Mouse (Mus musculus) embryonic facial prominence, embryonic 12.5 days (tissue): ENCODE results near the gene Gpx4. TPM values are rescaled to one million over a fixed set of nuclear protein-coding genes. Genes with fewer than 3 reads are reported as not detected.

ENCODE experiments used
- ATAC-seq: fragments of 200-750 bp; cut with Nextera tagmentation; 2 replicates; pipeline ENCODE4 v1.8.0; 2017; ENCODE audit not compliant: insufficient number of reproducible peaks, insufficient read depth, low FRiP score, low TSS enrichment
- H3K27ac ChIP-seq: fragments of 300-500 bp; sonication (generic); 2 replicates; pipeline ENCODE4 v1.5.1; 2016; ENCODE audit warnings: mild to moderate bottlenecking
- H3K27me3 ChIP-seq: fragments of 300-500 bp; sonication (generic); 2 replicates; pipeline ENCODE4 v1.6.1; 2016; ENCODE audit warnings: mild to moderate bottlenecking, moderate library complexity
- H3K36me3 ChIP-seq: fragments of 300-500 bp; sonication (generic); 2 replicates; pipeline ENCODE4 v1.6.1; 2016; ENCODE audit warnings: mild to moderate bottlenecking
- H3K4me1 ChIP-seq: fragments of 300-500 bp; sonication (generic); 2 replicates; pipeline ENCODE4 v1.6.1; 2016
- H3K4me2 ChIP-seq: fragments of 300-500 bp; sonication (generic); replicated peaks from 2 replicates; pipeline ENCODE4 v1.6.1; 2016; ENCODE audit warnings: mild to moderate bottlenecking, moderate library complexity
- H3K4me3 ChIP-seq: fragments of 300-500 bp; sonication (generic); 2 replicates; pipeline ENCODE4 v1.5.1; 2016; ENCODE audit warnings: mild to moderate bottlenecking
- H3K9ac ChIP-seq: fragments of 300-500 bp; sonication (generic); 2 replicates; pipeline ENCODE4 v1.6.1; 2016; ENCODE audit warnings: mild to moderate bottlenecking, moderate library complexity
- H3K9me3 ChIP-seq: fragments of 300-500 bp; sonication (generic); 2 replicates; pipeline ENCODE4 v1.6.1; 2016; ENCODE audit warnings: mild to moderate bottlenecking, moderate library complexity
- WGBS: fragments of 180-500 bp; shearing (Covaris S2); methylation state at CpG from one replicate; pipeline ENCODE4 v1.1.7; 2016; 5-methylcytosine and 5-hydroxymethylcytosine counted together
- polyA plus RNA-seq: library from polyadenylated mRNA; unstranded; fragments of >200 nt; fragmentation: Nextera tagmentation; extraction: Ambion mirVana; gene quantifications from 2 replicates; pipeline ENCODE4 v1.2.1, GENCODE M21; 2016

Gene Gpx4
- polyA plus RNA-seq, 1 experiment from 2014 or later: 475 TPM

DNA sequence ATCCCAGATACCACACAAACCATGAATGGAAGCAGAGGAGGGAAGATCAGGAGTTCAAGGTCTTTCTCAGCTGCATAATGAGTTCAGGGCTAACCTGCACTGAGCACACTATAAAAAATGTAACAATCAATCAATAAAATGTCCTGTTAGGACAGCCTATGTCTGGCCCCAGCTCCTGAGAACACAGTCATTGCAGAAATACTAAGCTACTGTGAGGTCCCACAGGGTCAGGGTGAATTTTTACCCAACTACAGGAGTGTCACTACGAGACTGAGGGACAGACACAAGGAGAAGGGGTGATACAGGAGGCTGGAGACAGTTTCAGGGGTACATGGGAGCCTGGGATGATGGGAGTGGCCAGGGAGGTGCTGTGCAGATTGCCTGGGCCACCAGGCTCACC is 31.4 kb downstream of the Gpx4 start:
- no peaks in the 10 kb centered on the region for H3K27me3 ChIP-seq
- no peak overlapping the region for H3K4me2 ChIP-seq
- 70% methylated on average over 1 of the region's 1 CpGs for WGBS
- peaks cover 42% of the 10 kb centered on the region for H3K36me3 ChIP-seq
- H3K9ac ChIP-seq: no peak overlapping the region
- no peak overlapping the region for H3K27ac ChIP-seq
- H3K4me3 ChIP-seq: no peak overlapping the region
- ATAC-seq: no peak
- no peaks in the 10 kb centered on the region for H3K9me3 ChIP-seq
- H3K4me1 ChIP-seq: peaks cover 14% of the 10 kb centered on the region

DNA sequence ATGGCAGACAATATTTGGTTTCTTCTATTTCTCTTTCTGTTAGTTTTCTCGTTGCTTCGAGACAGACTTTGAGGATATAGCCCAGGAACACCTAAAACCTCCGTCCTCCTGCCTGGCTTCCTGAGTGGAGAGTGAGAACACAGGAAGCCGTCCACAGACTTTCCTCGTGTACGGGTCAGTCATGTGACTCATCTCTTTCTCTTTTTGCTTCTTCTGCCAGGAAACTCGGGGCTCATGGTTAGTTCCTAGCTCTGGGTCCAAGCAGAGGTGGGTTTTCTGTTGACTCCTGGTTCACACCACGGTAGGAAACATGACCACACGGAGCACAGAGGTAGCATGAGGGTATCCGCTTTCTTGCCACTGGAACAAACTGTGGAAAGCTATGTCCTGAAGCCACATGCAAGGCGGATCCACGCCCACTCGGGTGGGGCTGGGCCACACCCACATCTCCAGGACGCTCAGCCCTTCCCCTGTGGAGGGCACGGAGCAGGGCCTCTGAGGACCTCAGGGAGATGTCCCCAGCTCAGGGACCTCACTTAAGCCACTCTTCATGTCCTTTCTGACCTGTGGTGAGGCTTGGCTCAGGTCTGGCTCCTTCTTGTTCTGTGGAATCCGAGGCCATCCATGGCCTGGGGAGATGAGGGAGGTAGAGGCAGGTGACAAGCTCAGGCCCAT is 33.6 kb downstream of the Gpx4 start:
- ATAC-seq: no peak
- H3K27me3 ChIP-seq: no peaks in the 10 kb centered on the region
- WGBS: 81% methylated on average over 16 of the region's 16 CpGs
- no peak overlapping the region for H3K9ac ChIP-seq
- peaks cover 58% of the 10 kb centered on the region for H3K36me3 ChIP-seq
- H3K4me1 ChIP-seq: peaks cover 5% of the 10 kb centered on the region
- no peaks in the 10 kb centered on the region for H3K9me3 ChIP-seq
- no peak overlapping the region for H3K4me2 ChIP-seq
- no peak overlapping the region for H3K4me3 ChIP-seq
- H3K27ac ChIP-seq: no peak overlapping the region

DNA sequence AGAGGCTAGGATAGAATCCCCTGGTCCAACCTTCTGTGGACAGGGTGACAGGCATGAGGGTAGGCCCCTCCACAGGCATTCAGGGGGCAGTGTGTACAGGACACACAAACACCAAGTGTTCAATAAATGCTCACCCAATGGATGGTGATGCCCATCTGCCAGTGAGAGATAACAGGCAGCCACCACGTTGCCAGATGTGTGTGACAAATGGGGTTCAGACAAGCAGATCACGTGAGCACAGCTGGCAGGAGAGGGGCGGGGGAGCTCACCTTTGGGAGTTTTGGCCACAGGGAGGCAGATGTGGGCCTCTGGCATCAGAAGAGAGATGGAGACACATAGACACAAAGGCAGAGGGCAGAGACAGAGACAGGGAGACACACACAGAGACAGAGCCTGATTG is 34.1 kb downstream of the Gpx4 start:
- Histone ChIP-seq H3K9me3 (no peaks in the 10 kb centered on the region), H3K9ac (no peak overlapping the region), H3K27me3 (no peaks in the 10 kb centered on the region), H3K4me2 (no peak overlapping the region), H3K4me3 (no peak overlapping the region), H3K4me1 (no peaks in the 10 kb centered on the region), H3K36me3 (peaks cover 58% of the 10 kb centered on the region), H3K27ac (no peak overlapping the region)
- no peak for ATAC-seq
- WGBS: 76% methylated on average over 3 of the region's 3 CpGs

DNA sequence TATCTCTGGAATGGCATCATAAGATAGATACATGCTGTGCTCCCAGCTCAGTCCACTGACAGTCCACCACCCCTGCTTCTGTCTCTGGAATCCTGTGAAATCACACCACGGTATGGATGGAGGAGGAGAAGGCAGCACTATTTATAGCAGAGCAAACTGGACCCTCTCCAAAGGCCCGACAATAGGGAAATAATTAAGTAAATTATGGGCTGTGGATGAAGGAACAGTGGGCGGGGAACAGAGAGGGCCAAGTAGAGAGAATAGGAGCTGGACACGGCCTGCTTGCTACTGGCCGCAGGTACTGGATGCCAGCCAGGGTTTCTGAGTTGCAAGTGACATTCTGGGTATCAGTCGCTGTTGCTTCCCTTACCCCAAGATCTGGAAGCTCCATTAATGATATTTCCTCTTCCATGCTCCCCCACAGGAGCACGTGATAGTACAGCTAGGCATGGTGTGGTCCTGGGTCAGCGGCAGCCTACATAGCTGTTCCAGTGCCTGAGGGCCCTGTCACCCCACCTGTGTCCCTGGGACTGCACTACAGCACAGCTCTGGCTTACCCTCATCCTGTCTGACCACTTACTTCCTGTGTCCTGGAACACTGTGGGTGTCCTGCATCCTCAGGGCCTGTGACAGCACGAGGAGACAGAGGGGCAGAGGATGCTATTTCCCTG is 38.0 kb downstream of the Gpx4 start:
- Histone ChIP-seq H3K4me1 (no peaks in the 10 kb centered on the region), H3K27ac (no peak overlapping the region), H3K4me3 (no peak overlapping the region), H3K4me2 (no peak overlapping the region), H3K9ac (no peak overlapping the region), H3K27me3 (no peaks in the 10 kb centered on the region), H3K36me3 (peaks cover 48% of the 10 kb centered on the region), H3K9me3 (no peaks in the 10 kb centered on the region)
- WGBS: 68% methylated on average over 9 of the region's 9 CpGs
- ATAC-seq: no peak

DNA sequence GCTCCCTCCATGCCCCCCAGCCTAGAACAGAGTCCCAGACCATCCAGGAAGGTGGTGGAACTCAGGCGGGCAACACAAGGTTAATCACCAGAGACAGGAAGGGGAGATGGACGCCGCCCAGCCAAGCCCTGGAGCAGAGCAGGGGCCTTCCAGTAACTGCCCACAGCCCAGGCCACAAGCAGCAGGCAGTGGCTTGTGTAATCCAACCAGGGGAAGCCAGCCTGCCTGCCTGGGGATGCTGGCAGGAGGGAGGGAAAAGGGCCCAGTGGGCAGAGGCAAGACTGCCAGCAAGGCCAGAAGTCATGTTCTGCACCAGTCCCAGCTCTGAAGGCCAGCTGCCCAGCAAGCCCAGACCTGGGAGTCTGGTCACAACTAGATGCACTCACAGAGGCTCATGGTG is 39.9 kb downstream of the Gpx4 start:
- Histone ChIP-seq H3K27me3 (no peaks in the 10 kb centered on the region), H3K36me3 (peaks cover 30% of the 10 kb centered on the region), H3K4me2 (no peak overlapping the region), H3K27ac (no peak overlapping the region), H3K9me3 (no peaks in the 10 kb centered on the region), H3K4me1 (no peaks in the 10 kb centered on the region), H3K4me3 (no peak overlapping the region), H3K9ac (no peak overlapping the region)
- ATAC-seq: no peak
- 80% methylated on average over 3 of the region's 3 CpGs for WGBS

DNA sequence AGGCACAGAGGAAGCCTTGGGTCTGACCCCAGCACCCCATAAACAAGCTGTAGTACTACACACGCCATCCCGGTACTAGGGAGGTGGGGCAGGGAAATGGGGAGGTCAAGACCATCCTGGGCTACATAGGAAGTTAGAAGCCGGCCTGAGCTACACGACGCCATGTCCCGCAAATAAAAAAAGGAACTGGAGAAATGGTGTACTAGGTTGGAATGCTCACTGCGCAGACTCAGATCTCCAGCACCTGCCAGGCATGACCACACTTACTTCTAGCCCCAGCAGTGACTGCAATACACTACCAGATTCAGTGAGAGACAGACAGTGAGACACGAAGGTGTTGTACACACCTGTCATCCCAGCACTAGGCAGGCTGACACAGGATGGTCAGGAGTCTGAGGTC is 40.5 kb downstream of the Gpx4 start:
- Histone ChIP-seq H3K4me1 (no peaks in the 10 kb centered on the region), H3K36me3 (peaks cover 24% of the 10 kb centered on the region), H3K9me3 (no peaks in the 10 kb centered on the region), H3K4me3 (no peak overlapping the region), H3K27ac (no peak overlapping the region), H3K9ac (no peak overlapping the region), H3K4me2 (no peak overlapping the region), H3K27me3 (no peaks in the 10 kb centered on the region)
- no peak for ATAC-seq
- WGBS: 83% methylated on average over 8 of the region's 8 CpGs

DNA sequence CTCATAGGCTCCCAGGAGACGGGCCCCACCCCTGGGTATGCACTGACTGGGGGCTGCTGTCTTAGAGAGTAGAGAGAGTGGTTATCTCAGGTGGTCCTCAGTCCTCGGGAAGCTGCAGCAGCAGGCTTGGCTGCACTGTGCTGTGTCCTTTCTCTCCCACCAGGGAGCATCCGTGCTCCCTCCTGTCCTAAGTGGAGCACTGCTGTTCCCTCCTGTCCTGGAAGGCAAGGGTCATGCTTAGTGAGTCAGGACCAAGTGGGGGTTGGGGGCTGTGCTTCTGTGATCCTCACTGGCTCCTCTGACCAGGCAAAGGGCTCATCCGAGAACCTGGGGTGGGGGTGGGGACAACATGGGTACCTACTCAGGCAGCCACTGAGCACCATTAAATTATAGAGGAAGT is 42.2 kb downstream of the Gpx4 start:
- Histone ChIP-seq H3K4me1 (no peaks in the 10 kb centered on the region), H3K9ac (no peak overlapping the region), H3K9me3 (no peaks in the 10 kb centered on the region), H3K27ac (no peak overlapping the region), H3K27me3 (no peaks in the 10 kb centered on the region), H3K4me2 (no peak overlapping the region), H3K36me3 (peaks cover 9% of the 10 kb centered on the region; the same call in 1 of the 2 replicates), H3K4me3 (no peak overlapping the region)
- WGBS: 55% methylated on average over 4 of the region's 4 CpGs
- no peak for ATAC-seq

DNA sequence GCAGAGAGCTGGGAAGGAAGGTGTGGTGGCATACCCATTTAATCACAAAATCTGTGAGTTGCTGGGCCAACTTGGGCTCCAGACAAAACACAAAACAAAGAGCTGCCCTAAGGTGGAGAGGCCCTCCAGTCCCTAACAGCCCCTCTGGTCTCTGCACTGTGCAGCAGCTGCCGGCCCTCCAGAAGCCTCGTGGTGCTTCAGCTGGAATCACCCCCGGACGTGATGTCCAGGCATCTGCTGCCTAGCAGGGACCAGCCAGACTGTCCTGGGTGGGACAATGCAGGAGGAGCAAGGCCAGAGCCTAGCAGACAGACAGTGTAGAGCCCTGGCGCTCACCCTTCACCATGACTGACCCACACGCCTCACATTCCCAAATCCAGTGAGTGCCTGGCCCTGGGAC is 44.6 kb downstream of the Gpx4 start:
- Histone ChIP-seq H3K27me3 (no peaks in the 10 kb centered on the region), H3K4me1 (no peaks in the 10 kb centered on the region), H3K4me3 (no peak overlapping the region), H3K4me2 (no peak overlapping the region), H3K9me3 (no peaks in the 10 kb centered on the region), H3K9ac (no peak overlapping the region), H3K27ac (no peak overlapping the region), H3K36me3 (no peaks in the 10 kb centered on the region)
- 91% methylated on average over 6 of the region's 6 CpGs for WGBS
- ATAC-seq: no peak

DNA sequence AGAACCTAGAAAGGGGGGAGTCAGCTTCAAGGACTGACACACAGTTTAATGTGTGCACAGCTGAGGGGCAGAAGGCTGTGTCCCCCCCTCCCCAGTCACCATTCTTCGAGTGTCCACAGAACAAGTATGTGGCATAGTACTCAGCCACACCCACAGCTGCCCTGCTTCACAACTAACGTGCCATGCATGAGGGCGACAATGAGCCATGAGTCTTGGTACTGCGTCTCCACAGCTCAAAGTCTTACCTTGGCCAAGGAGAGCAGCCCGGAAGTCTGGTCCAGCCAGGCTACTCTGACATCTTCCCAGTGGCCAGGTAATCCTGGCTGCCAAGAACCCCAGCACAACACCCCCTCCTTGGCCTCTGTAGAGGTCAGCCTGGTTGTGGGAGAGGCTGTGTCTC is 45.7 kb downstream of the Gpx4 start:
- Histone ChIP-seq H3K4me2 (no peak overlapping the region), H3K27me3 (no peaks in the 10 kb centered on the region), H3K4me3 (no peak overlapping the region), H3K4me1 (peaks cover 9% of the 10 kb centered on the region), H3K36me3 (no peaks in the 10 kb centered on the region), H3K27ac (no peak overlapping the region), H3K9me3 (no peaks in the 10 kb centered on the region), H3K9ac (no peak overlapping the region)
- no peak for ATAC-seq
- 90% methylated on average over 5 of the region's 5 CpGs for WGBS

DNA sequence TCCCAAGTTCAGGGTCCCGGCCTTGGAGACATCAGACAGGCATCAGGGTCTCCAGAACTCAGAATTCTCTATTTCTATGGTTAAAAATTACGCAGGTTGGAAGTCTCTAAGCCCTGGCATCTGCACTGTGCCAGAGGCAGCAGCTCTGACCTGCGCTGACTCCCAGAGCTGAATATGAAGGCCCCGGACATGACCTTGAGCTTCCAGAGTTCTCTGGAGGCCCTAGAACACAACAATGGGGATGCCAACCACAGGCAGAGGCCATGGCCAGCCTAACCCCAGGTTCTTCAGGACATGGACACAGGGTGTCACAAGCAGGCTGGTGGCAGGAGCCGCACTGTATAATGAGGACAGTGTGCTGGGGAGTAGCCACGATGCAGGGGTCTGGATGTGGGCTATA is 47.1 kb downstream of the Gpx4 start:
- 93% methylated on average over 6 of the region's 6 CpGs for WGBS
- H3K4me1 ChIP-seq: peaks cover 12% of the 10 kb centered on the region
- no peaks in the 10 kb centered on the region for H3K36me3 ChIP-seq
- no peak overlapping the region for H3K4me3 ChIP-seq
- no peak for ATAC-seq
- no peak overlapping the region for H3K9ac ChIP-seq
- no peaks in the 10 kb centered on the region for H3K9me3 ChIP-seq
- no peaks in the 10 kb centered on the region for H3K27me3 ChIP-seq
- no peak overlapping the region for H3K4me2 ChIP-seq
- no peak overlapping the region for H3K27ac ChIP-seq

DNA sequence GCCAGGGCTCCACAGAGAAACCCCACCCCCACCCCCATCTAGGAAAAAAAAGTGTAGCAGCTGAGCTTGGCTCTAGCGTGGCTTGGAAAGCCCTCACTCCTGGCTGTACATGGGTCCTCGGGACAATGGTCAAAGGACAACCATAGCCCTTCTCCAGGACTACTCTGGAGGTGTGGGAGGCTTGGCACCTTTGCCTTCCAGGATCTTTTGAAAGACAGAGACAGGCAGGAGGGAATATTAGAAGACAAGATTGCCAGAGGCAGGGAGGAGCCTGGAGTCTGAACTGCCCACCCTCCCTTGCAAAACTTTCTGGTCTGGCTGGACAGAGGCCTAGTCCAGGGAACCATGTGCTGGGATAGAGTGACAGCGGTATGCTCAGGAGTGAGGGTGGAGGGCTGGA is 47.7 kb downstream of the Gpx4 start:
- H3K4me1 ChIP-seq: peaks cover 12% of the 10 kb centered on the region
- no peak overlapping the region for H3K9ac ChIP-seq
- ATAC-seq: no peak
- 78% methylated on average over 3 of the region's 3 CpGs for WGBS
- no peak overlapping the region for H3K27ac ChIP-seq
- H3K9me3 ChIP-seq: no peaks in the 10 kb centered on the region
- no peak overlapping the region for H3K4me2 ChIP-seq
- H3K36me3 ChIP-seq: no peaks in the 10 kb centered on the region
- no peak overlapping the region for H3K4me3 ChIP-seq
- no peaks in the 10 kb centered on the region for H3K27me3 ChIP-seq

DNA sequence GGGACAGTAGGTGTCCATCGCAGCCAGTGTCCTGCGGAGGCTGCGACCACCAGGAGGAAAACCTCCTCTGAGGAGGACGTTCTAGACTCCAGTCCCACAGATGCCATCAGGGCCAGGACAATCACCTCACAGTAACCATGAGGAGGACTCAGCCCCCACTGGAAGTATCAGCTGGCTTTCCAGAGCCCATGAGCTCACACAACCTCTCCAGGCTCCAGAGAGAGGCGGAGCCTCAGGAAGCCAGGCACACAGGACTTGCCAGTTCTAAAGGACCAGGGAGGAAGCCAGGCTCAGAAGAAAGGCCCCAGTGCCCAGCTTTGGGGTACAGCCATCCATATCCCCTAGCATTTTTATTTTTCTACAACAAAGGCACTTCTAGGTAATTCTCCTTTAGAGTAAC is 48.6 kb downstream of the Gpx4 start:
- H3K4me3 ChIP-seq: no peak overlapping the region
- ATAC-seq: no peak
- WGBS: 75% methylated on average over 5 of the region's 5 CpGs
- peak overlapping the region; percentile 31; the same call in 1 of the 2 replicates for H3K27ac ChIP-seq
- H3K4me1 ChIP-seq: peaks cover 15% of the 10 kb centered on the region
- no peaks in the 10 kb centered on the region for H3K27me3 ChIP-seq
- no peaks in the 10 kb centered on the region for H3K36me3 ChIP-seq
- no peak overlapping the region for H3K9ac ChIP-seq
- no peak overlapping the region for H3K4me2 ChIP-seq
- no peaks in the 10 kb centered on the region for H3K9me3 ChIP-seq
